Mouse (Mus musculus): ENCODE results near the gene Ms4a6b.
"Not testable (repeated sequence)": the region's sequence is repeated elsewhere in the genome, so short reads cannot be mapped to it uniquely, and the experiment has no call there.

Ms4a6b gene

GRCm38 (mm10) chr19:11516246-11516645 is at the start of gene Ms4a6b:
Ms4a6b (plus strand) TSS chr19:11516512.
- DNase-seq (ENCODE audit: low read depth in 2 of 2, low spot score in 2 of 2), result peak in 1 of 2 experiments; percentile 39

GRCm38 (mm10) chr19:11468361-11468760 is 48.0 kb upstream of the Ms4a6b start:
- DNase-seq (ENCODE audit: low read depth in 2 of 2, low spot score in 2 of 2), result not testable (repeated sequence)

DNA sequence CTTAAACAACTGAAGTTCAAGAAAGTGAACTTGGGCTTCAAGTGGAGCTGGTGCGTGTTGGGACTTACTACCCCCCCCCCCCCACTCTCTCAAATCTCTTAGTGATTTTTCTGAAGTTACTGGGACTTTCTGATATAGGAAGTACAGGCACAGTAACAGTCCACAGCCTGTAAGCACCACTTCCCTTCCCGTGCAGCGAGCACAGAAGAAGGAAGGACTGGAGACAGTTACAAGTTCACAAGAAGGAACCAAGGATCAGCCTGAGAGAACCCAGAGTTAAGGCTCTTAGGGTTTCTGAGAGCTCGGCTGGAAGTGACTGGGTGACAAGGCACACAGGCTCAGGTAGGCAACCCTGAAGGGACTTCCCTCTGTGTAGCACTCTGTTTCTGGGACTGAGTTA is 47.1 kb upstream of the Ms4a6b start, which contains the start of gene Ms4a6c:
Gene Ms4a6c, plus strand, starts transcription at position 152 of the 400 bp plus-strand sequence.
- not testable (repeated sequence) for DNase-seq (ENCODE audit: low read depth in 2 of 2, low spot score in 2 of 2)

DNA sequence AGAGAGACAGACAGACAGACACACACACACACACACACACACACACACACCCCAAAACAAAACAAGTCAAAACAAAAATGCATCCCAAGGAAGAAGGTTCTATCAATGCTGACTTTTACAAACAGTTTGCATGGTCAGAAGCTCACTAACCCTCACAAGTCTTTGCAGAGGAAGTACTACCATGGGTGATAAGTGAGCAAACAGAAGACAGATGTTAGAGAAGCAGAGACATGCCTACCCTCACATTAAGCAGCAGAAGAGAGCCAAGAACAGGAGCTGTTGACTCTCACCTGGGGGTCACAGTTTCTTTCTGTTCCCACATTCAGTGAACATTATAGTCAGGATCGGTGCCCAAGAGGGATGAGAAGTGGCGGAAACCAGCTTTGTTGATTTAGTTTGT is 36.6 kb upstream of the Ms4a6b start:
- DNase-seq (ENCODE audit: low read depth in 2 of 2, low spot score in 2 of 2), result no peak

DNA sequence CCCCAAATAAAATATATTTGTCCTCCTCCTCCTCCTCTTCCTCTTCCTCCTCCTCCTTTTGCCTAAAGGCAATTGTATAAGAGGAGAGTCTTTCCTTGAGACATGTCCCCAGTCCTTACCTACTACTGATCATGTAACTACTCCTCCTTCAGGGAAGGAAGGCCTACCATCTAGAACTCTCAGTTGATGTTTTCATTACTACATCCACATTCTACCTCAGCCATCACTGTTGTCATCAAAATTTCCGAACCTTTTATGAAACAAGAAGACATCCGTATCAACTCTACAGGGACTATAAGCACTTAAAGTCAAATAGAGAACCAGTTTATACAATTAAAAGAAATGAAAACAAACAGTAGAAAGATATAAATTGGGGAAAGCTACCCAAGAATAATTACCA is 33.6 kb upstream of the Ms4a6b start:
- DNase-seq (ENCODE audit: low read depth in 2 of 2, low spot score in 2 of 2), result no peak

DNA sequence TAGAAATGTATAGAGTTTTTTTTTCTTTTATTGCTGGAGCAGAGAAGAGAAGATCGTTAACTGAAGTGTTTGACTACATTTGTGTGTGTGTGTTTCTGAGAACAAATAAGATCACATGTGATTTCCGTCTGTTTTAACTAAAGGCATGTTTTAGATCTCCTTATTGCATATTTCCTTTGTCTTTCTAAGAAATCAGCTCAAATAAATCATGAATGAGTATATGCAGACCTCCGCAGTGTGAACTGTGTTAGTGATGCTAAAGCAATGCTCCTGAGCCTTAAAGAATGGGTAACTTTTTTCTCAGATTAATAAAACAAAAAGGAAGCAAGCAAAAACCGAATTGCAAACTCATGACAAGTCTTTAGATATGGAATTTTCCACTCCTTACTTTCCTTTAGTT is 32.4 kb upstream of the Ms4a6b start:
- no peak for DNase-seq (ENCODE audit: low read depth in 2 of 2, low spot score in 2 of 2)

- DNase-seq (ENCODE audit: low read depth in 2 of 2, low spot score in 2 of 2), result no peak
These were observed 31.9 kb upstream of the Ms4a6b start for GRCm38 (mm10) chr19:11484388-11484787.

DNA sequence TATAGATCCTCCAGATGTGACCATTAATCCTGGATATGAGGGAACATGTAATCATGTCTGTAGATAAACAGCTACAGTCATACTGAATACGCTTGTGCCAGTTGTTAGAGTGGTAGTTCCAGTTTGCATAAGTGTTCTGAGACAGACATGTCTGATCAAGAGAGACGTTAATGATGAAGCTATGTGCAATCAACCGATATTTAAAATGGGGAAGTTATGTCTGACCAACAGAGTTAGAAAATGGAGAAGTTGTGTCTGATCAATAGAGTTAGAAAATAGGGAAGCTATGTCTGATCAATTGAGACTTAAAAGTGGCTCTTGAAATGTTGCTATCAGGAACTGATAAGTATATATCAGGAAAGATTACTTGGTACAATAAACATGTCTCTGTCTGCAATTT is 31.0 kb upstream of the Ms4a6b start:
- DNase-seq (ENCODE audit: low read depth in 2 of 2, low spot score in 2 of 2), result no peak

GRCm38 (mm10) chr19:11485746-11486145 is 30.6 kb upstream of the Ms4a6b start, which contains the start of gene Gm8369:
Gm8369 (plus strand) TSS chr19:11485938.
- peak in 1 of 2 experiments; percentile 51 for DNase-seq (ENCODE audit: low read depth in 2 of 2, low spot score in 2 of 2)

GRCm38 (mm10) chr19:11486599-11486998 is 29.7 kb upstream of the Ms4a6b start:
- no peak for DNase-seq (ENCODE audit: low read depth in 2 of 2, low spot score in 2 of 2)

DNA sequence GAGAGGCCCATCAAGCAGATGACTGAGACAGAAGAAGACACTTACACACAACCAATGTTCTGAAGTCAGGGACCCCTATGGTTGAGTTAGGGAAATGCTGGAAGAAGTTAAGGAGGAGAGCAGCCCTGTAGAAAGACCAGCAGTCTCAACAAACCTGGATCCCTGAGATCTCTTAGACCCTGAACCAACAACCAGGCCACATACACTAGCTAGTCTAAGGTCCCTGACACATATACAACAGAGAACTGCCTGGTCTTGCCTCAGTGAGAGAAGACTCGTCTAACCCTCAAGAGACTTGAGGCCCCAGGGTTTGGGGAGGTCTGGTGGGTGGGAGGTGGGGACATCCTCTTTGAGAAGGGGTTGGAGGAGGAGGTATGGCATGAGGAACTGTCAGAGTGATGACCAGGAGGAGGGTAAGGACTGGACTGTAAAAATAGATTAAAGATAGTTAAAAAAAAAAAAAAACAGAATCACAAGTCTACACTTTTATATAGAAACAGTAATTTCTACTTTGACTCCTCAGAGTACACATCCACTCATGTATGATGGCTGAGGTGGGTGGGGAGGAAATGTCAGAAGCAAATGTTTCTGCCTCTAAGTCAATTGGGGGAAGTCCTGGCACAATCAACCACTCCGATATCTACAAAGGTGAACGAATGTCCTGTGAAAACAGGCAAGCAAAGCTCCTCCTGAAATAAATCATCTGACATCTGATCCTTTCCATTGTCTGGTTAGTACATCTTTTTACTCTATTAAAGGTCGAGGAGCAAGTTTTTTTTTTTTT is 24.7 kb upstream of the Ms4a6b start:
- DNase-seq (ENCODE audit: low read depth in 2 of 2, low spot score in 2 of 2), result no peak

GRCm38 (mm10) chr19:11492671-11493070 is 23.6 kb upstream of the Ms4a6b start:
- no peak for DNase-seq (ENCODE audit: low read depth in 2 of 2, low spot score in 2 of 2)

- DNase-seq (ENCODE audit: low read depth in 2 of 2, low spot score in 2 of 2), result no peak
These were observed 21.8 kb upstream of the Ms4a6b start for GRCm38 (mm10) chr19:11494519-11494918.

GRCm38 (mm10) chr19:11496361-11496760 is 20.0 kb upstream of the Ms4a6b start:
- no peak for DNase-seq (ENCODE audit: low read depth in 2 of 2, low spot score in 2 of 2)

DNA sequence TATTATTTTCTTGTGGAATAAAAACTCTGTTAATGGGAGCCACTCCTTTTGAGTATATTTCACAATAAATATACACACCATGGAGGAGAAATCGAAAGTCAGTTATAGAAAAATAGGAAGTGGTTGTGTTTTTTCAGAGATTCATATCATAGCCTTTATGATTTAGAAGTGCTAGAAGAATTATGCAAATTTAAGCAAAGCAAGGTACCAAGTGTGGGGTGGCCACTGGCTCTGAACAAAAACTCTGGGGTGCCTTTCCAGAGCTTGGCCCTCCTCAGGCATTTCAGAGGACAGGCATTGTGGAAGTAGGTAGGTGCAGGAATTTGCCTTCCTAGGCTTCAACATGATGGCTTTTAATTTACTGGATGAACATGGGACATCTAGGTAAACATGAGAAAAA is 19.0 kb upstream of the Ms4a6b start:
- DNase-seq (ENCODE audit: low read depth in 2 of 2, low spot score in 2 of 2), result not testable (repeated sequence)

DNA sequence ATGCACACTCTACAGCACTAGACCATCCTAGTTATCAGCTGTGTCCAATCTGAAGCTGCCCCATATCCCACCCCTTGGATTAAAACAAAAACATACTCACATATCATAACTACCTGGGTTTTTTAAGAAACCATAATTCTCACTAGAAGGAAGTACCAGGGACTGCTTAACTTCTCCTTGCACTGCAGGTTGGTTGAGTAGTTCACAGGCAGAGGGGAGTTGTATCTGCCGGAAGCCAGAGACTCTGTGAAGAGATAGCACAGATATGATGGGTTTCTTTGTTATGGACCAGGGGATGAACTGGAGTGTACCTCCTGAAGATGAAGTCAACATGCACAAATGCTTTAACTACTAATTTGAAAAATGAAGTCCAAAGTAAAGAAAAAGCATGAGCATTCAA is 15.5 kb upstream of the Ms4a6b start:
- DNase-seq (ENCODE audit: low read depth in 2 of 2, low spot score in 2 of 2), result no peak

DNA sequence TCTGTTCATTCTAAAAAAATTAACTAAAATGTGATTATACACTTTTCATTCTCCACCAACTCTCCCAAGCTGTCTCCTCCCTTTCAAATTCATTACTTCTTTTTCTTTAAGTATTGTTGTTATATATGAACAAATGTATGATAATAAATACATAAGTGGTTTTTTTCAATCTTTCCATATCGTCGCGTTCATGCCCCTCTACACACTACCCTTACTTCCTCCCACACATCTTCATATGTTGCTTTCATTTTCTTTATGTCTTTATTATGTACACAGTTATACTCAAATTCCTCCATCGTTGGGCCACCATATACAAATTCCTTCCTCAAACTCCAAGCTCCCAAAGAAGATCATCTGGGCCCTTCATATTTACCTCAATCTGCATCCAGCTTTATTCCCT is 15.0 kb upstream of the Ms4a6b start:
- no peak for DNase-seq (ENCODE audit: low read depth in 2 of 2, low spot score in 2 of 2)

GRCm38 (mm10) chr19:11504857-11505256 is 11.5 kb upstream of the Ms4a6b start:
- no peak for DNase-seq (ENCODE audit: low read depth in 2 of 2, low spot score in 2 of 2)

DNA sequence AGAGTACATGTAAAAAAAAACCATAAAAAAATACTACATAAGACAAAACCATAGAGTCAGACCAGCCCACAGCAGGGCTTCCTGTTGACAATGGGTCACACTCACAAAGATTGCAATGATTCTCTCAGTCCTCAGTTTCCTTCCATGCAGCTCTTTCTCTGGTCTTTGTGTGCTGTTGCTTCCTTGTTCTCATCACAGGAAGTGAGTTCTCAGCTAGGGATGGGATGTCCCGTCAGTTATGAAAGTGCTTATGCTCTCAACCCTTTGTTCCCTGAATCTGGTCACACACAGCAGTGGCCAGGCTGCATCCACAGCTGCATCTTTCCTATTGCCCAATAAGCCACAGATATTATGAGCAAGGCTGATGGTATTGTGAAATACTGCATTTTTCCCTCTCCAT is 2.9 kb upstream of the Ms4a6b start:
- no peak for DNase-seq (ENCODE audit: low read depth in 2 of 2, low spot score in 2 of 2)

DNA sequence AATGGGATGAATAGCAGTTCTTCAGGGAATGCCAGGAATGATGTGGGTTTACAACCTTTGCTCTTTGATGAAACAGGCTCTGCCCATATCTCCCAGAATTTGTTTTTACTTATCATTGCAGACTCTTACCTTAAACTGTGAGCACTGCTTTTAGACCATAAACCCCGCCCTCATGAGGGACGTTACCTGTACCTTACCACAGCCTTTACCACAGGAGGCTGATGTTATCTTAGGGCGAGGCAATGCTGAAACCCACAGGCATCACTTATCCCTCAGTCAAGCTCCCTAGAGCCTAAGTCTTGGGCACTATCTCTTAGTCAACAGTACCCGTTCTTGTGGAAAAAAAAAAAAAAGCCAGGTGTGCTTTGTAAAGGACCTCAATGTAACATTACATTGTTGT is 533 bp downstream of the Ms4a6b start:
- peak; percentile 64 to 81 for DNase-seq (ENCODE audit: low read depth in 2 of 2, low spot score in 2 of 2)

GRCm38 (mm10) chr19:11517373-11517772 is 1.1 kb downstream of the Ms4a6b start:
- DNase-seq (ENCODE audit: low read depth in 2 of 2, low spot score in 2 of 2), result not testable (repeated sequence)

DNA sequence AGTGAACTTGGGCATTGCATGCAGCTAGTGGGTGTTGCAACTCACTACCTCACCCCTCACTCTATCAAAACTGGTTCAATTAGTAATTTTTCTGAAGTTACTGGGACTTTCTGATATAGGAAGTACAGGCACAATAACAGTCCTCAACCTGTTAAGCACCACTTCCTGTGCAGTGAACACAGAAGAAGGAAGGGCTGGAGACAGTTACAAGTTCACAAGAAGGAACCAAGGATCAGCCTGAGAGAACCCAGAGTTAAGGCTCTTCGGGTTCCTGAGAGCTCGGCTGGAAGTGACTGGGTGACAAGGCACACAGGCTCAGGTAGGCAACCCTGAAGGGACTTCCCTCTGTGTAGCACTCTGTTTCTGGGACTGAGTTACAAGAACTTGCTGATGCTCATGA is 2.0 kb downstream of the Ms4a6b start:
- DNase-seq (ENCODE audit: low read depth in 2 of 2, low spot score in 2 of 2), result peak in 1 of 2 experiments; percentile 47

- DNase-seq (ENCODE audit: low read depth in 2 of 2, low spot score in 2 of 2), result peak in 1 of 2 experiments; percentile 32
These were observed 3.8 kb downstream of the Ms4a6b start for GRCm38 (mm10) chr19:11520146-11520545.

All from CD8-positive naive resting alpha-beta T cell, adult 2 months (primary cell).